Mouse (Mus musculus) midbrain, embryonic 12.5 days (tissue): Measurements from ENCODE around the gene Bmt2. TPM values are rescaled to one million over a fixed set of nuclear protein-coding genes. Genes with fewer than 3 reads are reported as not detected.

ENCODE experiments used
- ATAC-seq: fragments of 200-750 bp; cut with Nextera tagmentation; 2 replicates; pipeline ENCODE4 v1.8.0; 2017; ENCODE audit warnings: low read depth, moderate TSS enrichment, moderate library complexity; ENCODE audit not compliant: low FRiP score
- H3K27ac ChIP-seq: fragments of 300-500 bp; sonication (generic); replicated peaks from 2 replicates; pipeline ENCODE4 v1.5.1; 2016; ENCODE audit warnings: mild to moderate bottlenecking
- H3K27me3 ChIP-seq: fragments of 300-500 bp; sonication (generic); 2 replicates; pipeline ENCODE4 v1.6.1; 2016; ENCODE audit warnings: mild to moderate bottlenecking
- H3K36me3 ChIP-seq: fragments of 300-500 bp; sonication (generic); 2 replicates; pipeline ENCODE4 v1.6.1; 2016
- H3K4me1 ChIP-seq: fragments of 300-500 bp; sonication (generic); 2 replicates; pipeline ENCODE4 v1.6.1; 2016
- H3K4me2 ChIP-seq: fragments of 300-500 bp; sonication (generic); replicated peaks from 2 replicates; pipeline ENCODE4 v1.6.1; 2016; ENCODE audit warnings: mild to moderate bottlenecking, moderate library complexity
- H3K4me3 ChIP-seq: fragments of 300-500 bp; sonication (generic); 2 replicates; pipeline ENCODE4 v1.5.1; 2016; ENCODE audit warnings: mild to moderate bottlenecking
- H3K9ac ChIP-seq: fragments of 300-500 bp; sonication (generic); replicated peaks from 2 replicates; pipeline ENCODE4 v1.6.1; 2016; ENCODE audit warnings: mild to moderate bottlenecking, moderate library complexity
- H3K9me3 ChIP-seq: fragments of 300-500 bp; sonication (generic); 2 replicates; pipeline ENCODE4 v1.6.1; 2016; ENCODE audit warnings: mild to moderate bottlenecking
- WGBS: fragments of 180-500 bp; shearing (Covaris S2); methylation state at CpG from one replicate; pipeline ENCODE4 v1.1.7; 2016; 5-methylcytosine and 5-hydroxymethylcytosine counted together
- polyA plus RNA-seq: library from polyadenylated mRNA; unstranded; fragments of >200 nt; fragmentation: Nextera tagmentation; extraction: Ambion mirVana; gene quantifications from 2 replicates; pipeline ENCODE4 v1.2.1, GENCODE M21; 2016

Gene Bmt2
- polyA plus RNA-seq, 1 experiment from 2014 or later, result 27.2 TPM

DNA sequence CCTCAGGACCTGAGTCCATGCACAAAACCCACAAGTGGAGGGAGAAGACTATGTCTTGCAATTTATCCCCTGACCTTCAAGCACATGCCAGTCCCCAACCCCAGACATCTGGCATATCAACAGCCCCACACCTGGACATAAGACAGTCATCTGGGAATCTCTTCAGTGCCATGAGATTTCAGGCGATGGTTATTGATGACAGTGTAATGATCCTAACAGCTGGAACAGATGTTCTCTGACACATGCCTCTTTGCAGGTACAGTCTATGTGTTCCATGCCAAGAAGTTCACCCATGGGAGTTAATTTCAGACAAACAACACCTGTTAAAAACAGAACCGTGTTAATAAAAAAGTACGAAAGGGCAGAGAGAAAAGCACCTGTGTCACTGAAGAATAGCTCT, 64.1 kb downstream of the Bmt2 start:
- no peak overlapping the region for H3K9ac ChIP-seq
- WGBS, result 89% methylated on average over 3 of the region's 3 CpGs
- no peak overlapping the region for H3K27ac ChIP-seq
- no peaks in the 10 kb centered on the region for H3K27me3 ChIP-seq
- no peak overlapping the region for H3K4me3 ChIP-seq
- H3K9me3 ChIP-seq, result no peaks in the 10 kb centered on the region
- ATAC-seq, result no peak
- no peaks in the 10 kb centered on the region for H3K36me3 ChIP-seq
- H3K4me2 ChIP-seq, result no peak overlapping the region
- H3K4me1 ChIP-seq, result no peaks in the 10 kb centered on the region

DNA sequence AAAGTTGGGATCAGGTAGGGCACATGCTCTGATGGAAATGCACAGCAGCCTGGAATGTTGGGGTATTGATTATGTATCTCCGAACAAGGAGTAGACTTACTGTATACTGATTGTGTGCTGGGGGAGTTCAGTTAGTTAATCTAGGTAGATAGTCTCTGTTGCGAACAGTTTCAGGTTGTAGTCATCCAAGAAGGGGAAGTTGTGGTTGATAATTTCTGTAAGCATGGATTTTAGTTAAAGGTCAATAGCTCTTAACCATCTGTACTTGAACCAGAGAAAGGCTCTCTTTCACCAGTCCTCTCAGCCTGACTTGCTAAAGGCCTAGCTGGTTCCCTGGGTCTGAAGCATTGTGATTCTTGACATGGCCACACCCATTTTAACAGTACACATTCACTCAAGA, 66.9 kb downstream of the Bmt2 start:
- H3K4me2 ChIP-seq, result no peak overlapping the region
- ATAC-seq, result no peak
- H3K27ac ChIP-seq, result no peak overlapping the region
- peaks cover 13% of the 10 kb centered on the region for H3K4me1 ChIP-seq
- no peak overlapping the region for H3K4me3 ChIP-seq
- no peaks in the 10 kb centered on the region for H3K36me3 ChIP-seq
- WGBS, result 94% methylated on average over 2 of the region's 2 CpGs
- no peaks in the 10 kb centered on the region for H3K9me3 ChIP-seq
- H3K9ac ChIP-seq, result no peak overlapping the region
- no peaks in the 10 kb centered on the region for H3K27me3 ChIP-seq

DNA sequence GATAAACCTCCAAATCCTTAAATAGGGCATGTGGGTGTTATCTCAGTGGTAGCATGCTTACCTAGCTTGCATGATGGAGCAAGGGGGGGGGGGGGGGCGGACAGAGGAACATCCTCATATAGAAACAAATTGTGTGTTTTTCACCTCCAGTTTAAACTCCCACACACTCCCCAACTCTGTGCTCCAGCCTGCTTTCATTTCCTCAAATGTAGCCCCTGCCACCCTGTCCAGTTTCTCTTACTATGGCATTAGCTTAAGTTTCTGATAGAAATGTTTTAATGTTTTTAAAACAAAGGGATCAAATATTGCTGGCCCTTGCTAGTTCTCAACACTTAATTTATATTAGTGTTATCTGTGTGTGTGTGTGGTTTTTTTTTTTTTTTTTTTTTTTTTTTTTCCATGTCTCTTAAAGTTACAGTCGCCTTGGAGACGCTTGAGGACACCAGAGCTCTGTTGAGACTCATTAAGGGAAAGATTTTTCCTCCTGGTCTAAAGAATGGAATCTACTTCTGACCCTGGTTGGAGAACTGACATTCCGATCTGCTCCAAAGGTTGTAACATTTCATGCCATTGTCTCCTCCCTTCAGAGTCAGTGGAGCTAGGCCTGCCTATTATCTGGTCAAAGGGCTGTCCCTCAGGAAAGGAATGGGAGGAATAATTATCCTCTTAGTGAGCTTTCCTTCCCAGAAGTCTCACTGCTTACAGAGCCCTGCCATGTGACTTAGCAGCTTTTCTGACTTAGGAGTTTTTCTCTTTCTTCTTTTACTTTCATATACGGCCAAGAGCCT, 68.2 kb downstream of the Bmt2 start:
- H3K27me3 ChIP-seq, result no peaks in the 10 kb centered on the region
- peaks cover 15% of the 10 kb centered on the region for H3K4me1 ChIP-seq
- no peaks in the 10 kb centered on the region for H3K9me3 ChIP-seq
- ATAC-seq, result no peak
- no peak overlapping the region for H3K27ac ChIP-seq
- 30% methylated on average over 5 of the region's 5 CpGs for WGBS
- H3K9ac ChIP-seq, result no peak overlapping the region
- H3K4me2 ChIP-seq, result no peak overlapping the region
- no peak overlapping the region for H3K4me3 ChIP-seq
- no peaks in the 10 kb centered on the region for H3K36me3 ChIP-seq

DNA sequence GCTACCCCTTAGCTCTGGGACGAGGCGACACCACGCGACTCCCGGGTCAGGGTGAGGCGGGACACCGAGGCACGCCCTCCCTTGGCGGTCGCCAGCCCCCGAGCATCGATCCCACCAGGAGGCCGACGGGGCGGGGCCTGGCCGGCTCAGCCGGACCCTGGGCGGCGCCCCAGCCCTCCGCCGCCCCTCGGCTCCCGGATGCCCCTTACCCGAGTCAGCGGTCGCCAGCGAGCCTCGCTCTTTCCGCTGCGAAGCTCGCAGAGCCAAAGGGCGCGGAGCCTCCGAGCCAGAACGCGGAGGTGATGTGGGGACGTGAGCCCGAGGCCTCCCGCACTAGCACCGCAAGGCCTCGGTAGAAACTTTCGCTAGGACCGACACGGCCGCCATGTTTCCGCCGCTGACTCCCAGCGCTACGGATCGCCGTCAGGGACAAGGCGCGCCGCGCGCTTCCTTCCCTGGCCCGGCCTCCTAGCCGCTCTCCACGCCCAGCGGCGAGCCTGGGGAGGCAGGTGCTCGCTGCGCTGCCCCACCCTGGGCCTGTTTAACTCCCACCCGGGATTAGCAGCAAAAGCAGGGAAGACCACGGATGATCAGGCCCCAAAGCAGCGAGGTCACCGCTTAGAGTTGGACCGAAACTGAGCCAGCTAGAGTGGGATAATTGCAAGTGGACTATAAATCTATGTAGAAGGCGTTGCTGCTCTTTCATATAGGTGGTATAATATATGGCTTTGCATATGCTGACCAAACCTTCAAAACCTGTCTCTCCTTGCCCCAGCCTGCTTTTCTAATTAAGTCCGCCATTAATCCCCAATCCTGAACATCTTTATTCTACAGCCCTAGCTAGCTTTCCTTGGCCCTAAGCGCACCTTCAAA, 69.9 kb downstream of the Bmt2 start, which contains the start of gene Tmem168:
Gene Tmem168 (minus strand): TSS at position 480 of the 873 bp plus-strand sequence.
- ATAC-seq, result peak; percentile 98
- Histone ChIP-seq H3K27ac (peak within 1 kb of the TSS; percentile 95), H3K4me3 (peak within 1 kb of the TSS; percentile 81), H3K27me3 (no peaks in the 10 kb centered on the region), H3K4me1 (peaks cover 15% of the 10 kb centered on the region), H3K4me2 (peak within 1 kb of the TSS; percentile 66), H3K36me3 (peaks cover 4% of the 10 kb centered on the region; the same call in 1 of the 2 replicates), H3K9ac (peak within 1 kb of the TSS; percentile 87), H3K9me3 (no peaks in the 10 kb centered on the region)
- WGBS, result 2% methylated on average over 70 of the region's 71 CpGs

- peak overlapping the region; percentile 87 for H3K9ac ChIP-seq
- no peaks in the 10 kb centered on the region for H3K9me3 ChIP-seq
- peaks cover 12% of the 10 kb centered on the region; the same call in 1 of the 2 replicates for H3K36me3 ChIP-seq
- WGBS, result 12% methylated on average over 15 of the region's 15 CpGs
- H3K27ac ChIP-seq, result peak overlapping the region; percentile 95
- H3K4me3 ChIP-seq, result peak overlapping the region; percentile 81
- H3K4me1 ChIP-seq, result peaks cover 15% of the 10 kb centered on the region
- H3K27me3 ChIP-seq, result no peaks in the 10 kb centered on the region
- ATAC-seq, result peak; percentile 1
- H3K4me2 ChIP-seq, result peak overlapping the region; percentile 66
These were observed 70.7 kb downstream of the Bmt2 start for GRCm38 (mm10) chr6:13606921-13607620.

DNA sequence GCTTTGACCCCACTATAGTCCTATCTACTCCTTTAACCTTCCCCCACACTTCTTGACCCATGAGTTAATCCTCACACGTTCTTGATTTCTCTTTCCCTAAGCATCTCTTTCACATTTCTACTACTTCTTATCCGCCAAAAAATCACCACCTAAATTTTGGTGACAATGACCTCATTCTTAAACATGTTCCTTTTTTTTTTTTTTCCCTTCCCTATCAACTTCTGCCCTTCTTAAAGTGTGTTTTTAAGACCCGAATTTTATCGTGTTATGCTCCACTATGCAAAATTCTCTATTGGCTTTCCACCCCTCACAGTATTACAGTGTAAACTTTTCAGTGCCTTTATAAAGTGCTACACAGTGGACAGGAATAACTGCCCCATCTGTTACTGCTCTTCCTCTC, 71.4 kb downstream of the Bmt2 start:
- WGBS, result 72% methylated on average over 4 of the region's 4 CpGs
- H3K4me2 ChIP-seq, result peak overlapping the region; percentile 66
- no peak overlapping the region for H3K27ac ChIP-seq

GRCm38 (mm10) chr6:13603134-13603533, 74.6 kb downstream of the Bmt2 start:
- 95% methylated on average over 6 of the region's 6 CpGs for WGBS
- Histone ChIP-seq H3K27ac (no peak overlapping the region), H3K9ac (no peak overlapping the region), H3K4me2 (no peak overlapping the region), H3K27me3 (no peaks in the 10 kb centered on the region), H3K36me3 (peaks cover 19% of the 10 kb centered on the region; the same call in 1 of the 2 replicates), H3K4me3 (no peak overlapping the region), H3K9me3 (no peaks in the 10 kb centered on the region), H3K4me1 (peaks cover 10% of the 10 kb centered on the region)
- no peak for ATAC-seq

More for the DNA sequence above, 71.4 kb downstream of the Bmt2 start:
- H3K36me3 ChIP-seq, result peaks cover 19% of the 10 kb centered on the region; the same call in 1 of the 2 replicates
- peak overlapping the region; percentile 81; the same call in 1 of the 2 replicates for H3K4me3 ChIP-seq
- no peaks in the 10 kb centered on the region for H3K9me3 ChIP-seq
- H3K4me1 ChIP-seq, result peaks cover 15% of the 10 kb centered on the region
- ATAC-seq, result no peak
- no peak overlapping the region for H3K9ac ChIP-seq
- no peaks in the 10 kb centered on the region for H3K27me3 ChIP-seq

DNA sequence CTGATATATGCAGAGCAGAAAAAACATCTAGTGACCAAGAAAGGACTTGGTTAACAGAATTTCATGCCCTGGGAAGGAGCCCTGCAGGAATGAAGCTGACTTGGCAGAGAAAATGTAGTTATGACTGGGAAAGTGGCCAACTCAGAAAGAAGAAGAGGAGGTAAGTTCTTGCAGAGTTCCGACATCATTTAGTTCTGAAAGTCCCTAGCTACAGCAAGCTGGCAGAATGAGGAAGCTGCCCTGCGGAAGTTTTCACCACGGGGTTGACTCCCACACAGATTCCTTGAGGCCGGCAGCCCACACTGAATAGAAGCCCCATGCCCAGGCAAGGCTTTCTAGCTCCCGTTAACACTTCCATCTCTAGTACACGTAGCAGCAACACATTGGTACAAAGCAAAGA, 76.2 kb downstream of the Bmt2 start:
- Histone ChIP-seq H3K4me3 (no peak overlapping the region), H3K4me1 (peaks cover 3% of the 10 kb centered on the region), H3K27ac (no peak overlapping the region), H3K9me3 (no peaks in the 10 kb centered on the region), H3K27me3 (no peaks in the 10 kb centered on the region), H3K4me2 (no peak overlapping the region), H3K36me3 (peaks cover 24% of the 10 kb centered on the region; the same call in 1 of the 2 replicates), H3K9ac (no peak overlapping the region)
- no peak for ATAC-seq
- WGBS, result 86% methylated on average over 6 of the region's 6 CpGs

DNA sequence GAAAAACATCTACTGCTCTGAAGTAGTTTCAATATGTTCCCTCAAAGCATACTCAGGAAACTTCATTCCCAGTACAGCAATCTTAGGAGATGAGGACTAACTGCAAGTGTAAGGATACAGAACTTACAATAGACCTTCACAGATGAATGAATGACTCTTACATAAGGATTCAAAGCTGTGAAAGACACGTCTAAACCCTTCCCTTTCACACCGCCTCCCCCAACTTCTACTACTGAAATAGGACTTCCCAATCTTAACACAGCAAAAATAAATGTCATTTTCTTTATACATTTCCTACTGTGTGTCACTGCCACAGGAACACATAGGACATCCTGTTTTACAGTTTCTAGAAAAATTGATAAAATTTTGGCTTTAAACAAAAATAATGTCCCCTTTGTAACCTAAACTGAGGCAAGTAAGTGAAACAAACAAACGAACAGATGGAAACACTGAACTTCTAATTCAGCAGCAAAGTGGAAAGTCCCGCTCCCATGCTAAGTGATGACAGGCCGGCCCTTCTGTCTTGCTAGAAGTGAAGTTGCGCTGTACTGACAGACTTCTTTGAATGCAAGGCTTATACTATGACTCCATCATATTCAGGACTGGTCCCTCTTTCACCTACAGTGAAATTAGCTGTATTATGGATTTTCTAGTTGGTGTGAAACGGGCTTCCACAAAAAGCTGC, 79.4 kb downstream of the Bmt2 start:
- no peaks in the 10 kb centered on the region for H3K27me3 ChIP-seq
- peaks cover 30% of the 10 kb centered on the region for H3K36me3 ChIP-seq
- H3K9me3 ChIP-seq, result no peaks in the 10 kb centered on the region
- no peak for ATAC-seq
- no peak overlapping the region for H3K4me2 ChIP-seq
- 84% methylated on average over 7 of the region's 7 CpGs for WGBS
- no peak overlapping the region for H3K27ac ChIP-seq
- no peaks in the 10 kb centered on the region for H3K4me1 ChIP-seq
- no peak overlapping the region for H3K9ac ChIP-seq
- H3K4me3 ChIP-seq, result no peak overlapping the region

- Histone ChIP-seq H3K36me3 (peaks cover 41% of the 10 kb centered on the region), H3K9ac (no peak overlapping the region), H3K4me1 (no peaks in the 10 kb centered on the region), H3K4me3 (no peak overlapping the region), H3K4me2 (no peak overlapping the region), H3K27ac (no peak overlapping the region), H3K9me3 (no peaks in the 10 kb centered on the region), H3K27me3 (no peaks in the 10 kb centered on the region)
- ATAC-seq, result no peak
- 88% methylated on average over 4 of the region's 4 CpGs for WGBS
These were observed 84.9 kb downstream of the Bmt2 start for GRCm38 (mm10) chr6:13592729-13593345.

DNA sequence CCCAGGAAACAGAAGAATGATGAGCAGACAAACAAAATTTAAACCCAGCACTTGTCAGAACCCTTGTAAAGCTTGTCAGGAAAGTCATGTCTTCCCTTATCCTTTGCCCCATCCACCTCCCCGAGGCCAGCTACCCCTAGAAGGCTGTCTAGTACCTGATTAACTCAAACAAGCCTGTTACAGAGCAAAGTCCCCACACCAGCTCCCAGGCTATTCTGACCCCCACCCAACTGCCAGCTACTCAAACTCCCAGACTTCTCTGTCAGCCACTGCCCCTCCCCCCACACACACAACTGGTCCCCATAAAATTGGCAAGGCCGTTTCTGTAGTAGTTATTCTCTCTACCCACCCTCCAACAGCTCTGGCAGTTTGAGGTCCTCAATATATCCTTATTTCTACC, 91.2 kb downstream of the Bmt2 start:
- 65% methylated on average over 2 of the region's 2 CpGs for WGBS

More for the DNA sequence above, 91.2 kb downstream of the Bmt2 start:
- Histone ChIP-seq H3K27ac (no peak overlapping the region), H3K4me2 (no peak overlapping the region), H3K36me3 (peaks cover 37% of the 10 kb centered on the region), H3K27me3 (no peaks in the 10 kb centered on the region), H3K9ac (no peak overlapping the region), H3K4me1 (no peaks in the 10 kb centered on the region), H3K9me3 (no peaks in the 10 kb centered on the region), H3K4me3 (no peak overlapping the region)
- no peak for ATAC-seq
